Mouse (Mus musculus) spleen, adult 2 months (tissue): ENCODE results near the gene Auts2.

Experiments
- CTCF ChIP-seq: fragments of 200-500 bp; IDR thresholded peaks from 2 replicates; pipeline ENCODE4 v1.5.1; 2011; ENCODE audit warnings: mild to moderate bottlenecking, inconsistent platforms; ENCODE audit not compliant: insufficient read depth, insufficient read length, insufficient replicate concordance; ENCODE audit errors: extremely low read depth
- POLR2A ChIP-seq: fragments of 200-500 bp; IDR thresholded peaks from 2 replicates; pipeline ENCODE4 v1.6.1; 2011; ENCODE audit warnings: low read depth, low read length, inconsistent platforms

- TF ChIP-seq CTCF (no peak), POLR2A (no peak)
Measured at GRCm38 (mm10) chr5:131830111-131830510, 713.0 kb downstream of the Auts2 start.
